Mouse (Mus musculus) gastrocnemius, postnatal 14 days (tissue): ENCODE measurements around the gene Ppp2r5c. TPM values are rescaled to one million over a fixed set of nuclear protein-coding genes. Genes with fewer than 3 reads are reported as not detected.

Experiments used
- DNase-seq: peaks from one replicate; pipeline ENCODE4 v3.0.0; 2021; ENCODE audit warnings: mixed read lengths
- intact Hi-C: fragments of 180-260 bp; cut with DNase I; formaldehyde crosslinking; loops from one replicate; pipeline ENCODE4 v1.15.1; 2025; ENCODE audit warnings: low total_unique reads
- total RNA-seq, 2 experiments: library from RNA; stranded (reverse); gene quantifications; 2 replicates each; pipeline ENCODE4 v1.2.3; 2021

The Ppp2r5c gene
- total RNA-seq, 2 experiments from 2014 or later, result 60.2 to 61.9 TPM

- DNase-seq, result no peak
- intact Hi-C loops, result no loop called here
Observed at GRCm38 (mm10) chr12:110480701-110481100, 33.8 kb downstream of the Ppp2r5c start.

- DNase-seq, result no peak
- intact Hi-C loops, result no loop called here
Observed at GRCm38 (mm10) chr12:110483761-110484160, 36.8 kb downstream of the Ppp2r5c start.

GRCm38 (mm10) chr12:110484824-110485584 lies 38.1 kb downstream of the Ppp2r5c start:
- intact Hi-C loops, result no loop called here
- no peak for DNase-seq

- DNase-seq, result peak; percentile 77
- intact Hi-C loops, result no loop called here
Observed at GRCm38 (mm10) chr12:110485585-110486331, 38.8 kb downstream of the Ppp2r5c start.

GRCm38 (mm10) chr12:110486852-110487251 lies 39.9 kb downstream of the Ppp2r5c start:
- intact Hi-C loops, result no loop called here
- DNase-seq, result no peak

GRCm38 (mm10) chr12:110488031-110488430 lies 41.1 kb downstream of the Ppp2r5c start:
- no peak for DNase-seq
- intact Hi-C loops, result no loop called here

- DNase-seq, result no peak
- intact Hi-C loops, result no loop called here
Observed at GRCm38 (mm10) chr12:110489946-110490701, 43.2 kb downstream of the Ppp2r5c start.

GRCm38 (mm10) chr12:110492436-110492835 lies 45.5 kb downstream of the Ppp2r5c start:
- intact Hi-C loops, result no loop called here
- DNase-seq, result no peak

- DNase-seq, result no peak
- intact Hi-C loops, result no loop called here
Observed at GRCm38 (mm10) chr12:110493597-110494369, 46.9 kb downstream of the Ppp2r5c start.

GRCm38 (mm10) chr12:110494846-110495245 lies 47.9 kb downstream of the Ppp2r5c start:
- intact Hi-C loops, result no loop called here
- DNase-seq, result no peak

GRCm38 (mm10) chr12:110495260-110495659 lies 48.3 kb downstream of the Ppp2r5c start:
- intact Hi-C loops, result no loop called here
- no peak for DNase-seq

GRCm38 (mm10) chr12:110496016-110496415 lies 49.1 kb downstream of the Ppp2r5c start:
- intact Hi-C loops, result no loop called here
- no peak for DNase-seq

GRCm38 (mm10) chr12:110497013-110497412 lies 50.1 kb downstream of the Ppp2r5c start:
- no peak for DNase-seq
- intact Hi-C loops, result no loop called here

GRCm38 (mm10) chr12:110497485-110497884 lies 50.6 kb downstream of the Ppp2r5c start:
- DNase-seq, result no peak
- intact Hi-C loops, result no loop called here

GRCm38 (mm10) chr12:110498283-110499224 lies 51.6 kb downstream of the Ppp2r5c start:
- no peak for DNase-seq
- intact Hi-C loops, result no loop called here

- DNase-seq, result no peak
- intact Hi-C loops, result no loop called here
Observed at GRCm38 (mm10) chr12:110499225-110499992, 52.5 kb downstream of the Ppp2r5c start.

- intact Hi-C loops, result no loop called here
- no peak for DNase-seq
Observed at GRCm38 (mm10) chr12:110500095-110500494, 53.2 kb downstream of the Ppp2r5c start.
